Mouse (Mus musculus) left cerebral cortex, adult 9 months (tissue): ENCODE data around the gene Ntrk1.

ENCODE experiments used
- DNase-seq, 2 experiments: peaks; one replicate each; pipeline ENCODE4 v3.0.0; 2022; ENCODE audit warnings: low spot score in 2 of 2

The Ntrk1 gene

GRCm38 (mm10) chr3:87785626-87786214, 9.2 kb downstream of the Ntrk1 start:
- no peak for DNase-seq

- no peak for DNase-seq
These were observed 9.8 kb downstream of the Ntrk1 start for GRCm38 (mm10) chr3:87785156-87785555.

- no peak for DNase-seq
These were observed 11.5 kb downstream of the Ntrk1 start for GRCm38 (mm10) chr3:87783282-87784023.

GRCm38 (mm10) chr3:87779086-87779485, 15.9 kb downstream of the Ntrk1 start:
- no peak for DNase-seq

GRCm38 (mm10) chr3:87778283-87778682, 16.7 kb downstream of the Ntrk1 start:
- DNase-seq = no peak

- no peak for DNase-seq
These were observed 23.9 kb downstream of the Ntrk1 start for GRCm38 (mm10) chr3:87771088-87771487.

- peak in 1 of 2 experiments; percentile 38 for DNase-seq
These were observed 24.7 kb downstream of the Ntrk1 start for GRCm38 (mm10) chr3:87770280-87770679.

GRCm38 (mm10) chr3:87769506-87769905, 25.5 kb downstream of the Ntrk1 start:
- no peak for DNase-seq

GRCm38 (mm10) chr3:87768844-87769243, 26.1 kb downstream of the Ntrk1 start:
- peak in 1 of 2 experiments; percentile 34 for DNase-seq

- no peak for DNase-seq
These were observed 26.5 kb downstream of the Ntrk1 start for GRCm38 (mm10) chr3:87768431-87768830.

GRCm38 (mm10) chr3:87767764-87768163, 27.2 kb downstream of the Ntrk1 start:
- no peak for DNase-seq

GRCm38 (mm10) chr3:87766284-87766667, 28.7 kb downstream of the Ntrk1 start:
- no peak for DNase-seq

- DNase-seq = no peak
These were observed 29.2 kb downstream of the Ntrk1 start for GRCm38 (mm10) chr3:87765631-87766283.

- no peak for DNase-seq
These were observed 29.9 kb downstream of the Ntrk1 start for GRCm38 (mm10) chr3:87765091-87765490.

- no peak for DNase-seq
These were observed 30.5 kb downstream of the Ntrk1 start for GRCm38 (mm10) chr3:87764506-87764905.

GRCm38 (mm10) chr3:87763683-87764289, 31.2 kb downstream of the Ntrk1 start:
- DNase-seq = peak; percentile 32 to 85

- DNase-seq = no peak
These were observed 31.8 kb downstream of the Ntrk1 start for GRCm38 (mm10) chr3:87763202-87763601.

GRCm38 (mm10) chr3:87761408-87762375, 33.3 kb downstream of the Ntrk1 start:
- no peak for DNase-seq

- DNase-seq = no peak
These were observed 36.3 kb downstream of the Ntrk1 start for GRCm38 (mm10) chr3:87758641-87759040.

GRCm38 (mm10) chr3:87756488-87756887, 38.5 kb downstream of the Ntrk1 start:
- DNase-seq = no peak

GRCm38 (mm10) chr3:87755964-87756363, 39.0 kb downstream of the Ntrk1 start:
- DNase-seq = peak in 1 of 2 experiments; percentile 85
